In the genomic region with DNA sequence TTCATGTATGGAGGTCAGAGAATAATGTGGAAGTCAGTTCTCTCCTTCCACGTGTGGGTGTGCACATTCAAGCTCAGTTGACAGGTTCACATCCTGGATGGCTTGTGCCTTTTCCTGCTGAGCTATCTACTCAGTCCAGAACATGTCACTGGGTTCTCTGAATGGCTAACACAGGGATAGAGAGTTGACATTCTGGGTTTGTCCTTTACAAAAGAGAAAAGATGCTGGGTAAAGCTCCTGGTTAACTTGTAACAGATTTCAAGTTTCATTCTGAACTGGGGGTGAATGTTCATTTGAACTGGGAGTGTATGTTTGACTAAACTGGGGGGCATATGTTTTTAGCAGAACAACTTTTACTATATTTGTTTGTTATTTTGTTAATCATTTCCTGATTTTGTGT, we compare ENCODE assay signal across 18 mouse cellular contexts.
"Had no signal": no experiment of that assay in that cellular context is flagged by ENCODE, and none has a peak within 500 bp of the region (broad histone marks: within the 10 kb centered on the region; RNA-seq: fewer than 3 reads in every experiment).

No protein-coding gene starts in this region.

- ATAC-seq: hindbrain, postnatal 0 days; inflammation-experienced regulatory T-cells, adult 6 months; midbrain, embryonic 15.5 days had no signal

- H3K4me3 ChIP-seq: layer of hippocampus, adult 2 months; limb, embryonic 10.5 days; limb, embryonic 13.5 days; liver, embryonic 13.5 days; midbrain, embryonic 12.5 days; midbrain, embryonic 15.5 days; neural tube, embryonic 12.5 days; neural tube, embryonic 15.5 days had no signal

- H3K27me3 ChIP-seq: limb, embryonic 13.5 days; liver, embryonic 13.5 days; midbrain, embryonic 12.5 days; midbrain, embryonic 15.5 days; neural tube, embryonic 12.5 days; neural tube, embryonic 15.5 days had no signal

- H3K4me1 ChIP-seq: liver, embryonic 13.5 days; midbrain, embryonic 12.5 days; midbrain, embryonic 15.5 days; neural tube, embryonic 12.5 days; neural tube, embryonic 15.5 days had no signal

- H3K36me3 ChIP-seq: limb, embryonic 10.5 days; limb, embryonic 13.5 days; liver, embryonic 13.5 days; midbrain, embryonic 12.5 days; midbrain, embryonic 15.5 days; neural tube, embryonic 12.5 days; neural tube, embryonic 15.5 days had no signal

- H3K9me3 ChIP-seq: limb, embryonic 10.5 days; limb, embryonic 13.5 days; liver, embryonic 13.5 days; midbrain, embryonic 12.5 days; midbrain, embryonic 15.5 days; neural tube, embryonic 12.5 days; neural tube, embryonic 15.5 days had no signal

- H3K27ac ChIP-seq: hindbrain, postnatal 0 days; limb, embryonic 10.5 days; limb, embryonic 13.5 days; liver, embryonic 13.5 days; macrophage; midbrain, embryonic 12.5 days; midbrain, embryonic 15.5 days; neural tube, embryonic 12.5 days; neural tube, embryonic 15.5 days had no signal

- H3K9ac ChIP-seq: limb, embryonic 13.5 days; liver, embryonic 13.5 days; lung, embryonic 14.5 days; midbrain, embryonic 12.5 days; midbrain, embryonic 15.5 days; neural tube, embryonic 12.5 days; neural tube, embryonic 15.5 days had no signal

- H3K4me2 ChIP-seq: limb, embryonic 13.5 days; liver, embryonic 13.5 days; lung, embryonic 14.5 days; midbrain, embryonic 12.5 days; midbrain, embryonic 15.5 days; neural tube, embryonic 12.5 days; neural tube, embryonic 15.5 days had no signal

- DNase-seq: kidney, adult 11 months; kidney, postnatal 10 days; layer of hippocampus, adult 9-11 months; liver, embryonic 13.5 days; lung, embryonic 14.5 days; retina, postnatal 1 day; right cerebral cortex, postnatal 25 days; thymus, postnatal 25 days had no signal
